Mouse (Mus musculus): ENCODE measurements at regions not wholly inside any gene's neighbourhood (a gene's known extent, or its start where the extent isn't known, plus 50 kb on each side); places are given as distances from the start of the nearest gene placed in this dataset.

DNA sequence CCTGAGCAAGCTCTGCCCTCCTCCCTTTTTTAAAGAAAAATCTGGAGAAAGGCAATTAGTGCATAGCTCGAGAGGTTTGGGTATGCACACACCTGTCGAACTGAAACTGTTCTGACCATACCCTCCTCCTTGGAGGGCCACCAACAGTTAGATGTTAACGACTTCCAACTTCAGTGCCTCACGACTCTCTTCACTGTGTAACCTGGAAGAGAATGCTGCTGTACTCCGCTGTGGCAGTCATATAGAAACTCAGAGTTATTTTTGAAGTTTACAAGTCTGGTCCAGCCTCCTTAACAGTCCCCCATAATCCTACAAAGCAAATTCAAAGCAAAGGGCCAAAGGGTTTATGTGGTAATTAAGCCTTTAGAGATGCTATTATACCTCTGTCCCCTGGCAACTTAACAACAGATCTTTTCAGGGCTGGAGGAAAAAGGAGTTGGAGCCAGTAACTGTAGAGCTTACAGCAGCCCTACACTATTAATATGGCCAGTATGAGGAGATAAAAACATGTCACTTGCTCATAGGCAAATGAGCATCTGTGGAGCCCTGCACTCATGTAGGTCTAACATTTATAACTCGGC, 51.7 kb upstream of the 1700066M21Rik start:
- WGBS, result 47% methylated on average over 6 of the region's 6 CpGs
- Histone ChIP-seq H3K4me3 (ENCODE audit: insufficient read depth, low read depth, low read length) (no peak overlapping the region), H3K4me1 (ENCODE audit: control insufficient read depth, insufficient read depth, low read length) (no peaks in the 10 kb centered on the region), H3K27ac (ENCODE audit: insufficient read depth, low read depth, low read length) (no peak overlapping the region)
- no peak for TF ChIP-seq CTCF (IDR thresholded peaks at IDR 0.05; ENCODE audit: insufficient read depth, low read depth, low read length)
- TF ChIP-seq POLR2A (IDR thresholded peaks at IDR 0.05; ENCODE audit: insufficient read depth, low read depth, low read length), result no peak
